Mouse (Mus musculus): ENCODE data around the gene Rnf215.

DNA sequence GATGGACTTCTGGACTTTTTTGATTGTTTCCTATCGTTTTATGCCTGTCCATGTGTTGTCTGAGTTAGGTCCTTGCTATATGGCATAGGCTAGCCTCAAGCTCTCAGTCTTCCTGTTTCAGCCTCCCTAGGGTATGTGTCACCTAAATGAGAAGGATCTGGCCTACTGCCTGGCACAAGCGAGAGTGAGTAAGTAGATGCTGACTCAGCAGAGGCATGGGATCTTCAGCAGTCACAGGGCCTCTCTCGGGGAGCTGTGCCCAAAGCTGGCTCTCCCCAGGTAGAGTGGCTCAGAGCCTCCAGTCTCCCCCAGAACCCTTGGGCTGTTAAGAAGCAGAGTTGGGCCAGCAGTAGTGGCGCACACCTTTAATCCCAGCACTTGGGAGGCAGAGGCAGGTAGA is 7.3 kb downstream of the Rnf215 start:
- TF ChIP-seq CTCF (IDR thresholded peaks at IDR 0.05; ENCODE audit: low read depth) (no peak), EP300 (IDR thresholded peaks at IDR 0.05; ENCODE audit: low read depth) (no peak)
